Mouse (Mus musculus): ENCODE results near the gene Fgf3.

The Fgf3 gene

GRCm38 (mm10) chr7:144867602-144868001 is 29.7 kb downstream of the Fgf3 start:
- CTCF ChIA-PET = interaction anchor here (0.7 to 1.7 kb wide), 12 partner anchors 10 to 409 kb away, joined by 3 to 12 read pairs (median 4); no protein-coding TSS in a partner anchor
- POLR2A ChIA-PET = interaction anchor here (0.6 to 50.1 kb wide), 39 partner anchors 5 to 1381 kb away, joined by 3 to 1932 read pairs (median 5); partner anchors contain the start of genes Fgf3 (in 4 of the 4), Fgf4 (in 2 of the 4), LTO1 (in 2 of the 4) and Fadd (in 1 of the 4)

DNA sequence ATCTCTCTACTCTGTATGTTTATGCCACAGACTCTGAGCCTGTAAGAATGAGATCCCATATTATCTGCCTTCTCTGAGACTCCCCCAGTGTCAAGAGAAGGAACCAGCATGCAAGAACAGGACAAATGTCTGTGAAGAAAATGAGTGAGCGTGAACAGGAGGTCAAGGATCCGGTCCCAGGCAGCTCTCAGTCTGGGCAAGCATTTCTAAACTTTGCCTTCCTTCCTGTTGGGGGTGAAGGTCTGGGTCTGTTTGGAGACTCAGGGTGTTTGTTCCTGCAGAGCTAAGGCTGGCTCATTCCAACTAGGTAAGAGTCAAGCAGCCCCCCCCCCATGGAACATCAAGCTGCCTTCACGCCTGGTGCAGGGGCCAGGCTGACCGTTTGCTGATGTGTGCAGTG is 34.5 kb downstream of the Fgf3 start:
- POLR2A ChIA-PET = interaction anchor here (0.6 to 41.0 kb wide), 36 partner anchors 8 to 404 kb away, joined by 3 to 1932 read pairs (median 6); partner anchors contain the start of genes Fgf3 (in 2 of the 4), Fgf4 (in 2 of the 4) and Fadd (in 1 of the 4)
- CTCF ChIA-PET = interaction anchor here (0.6 to 2.6 kb wide), 14 partner anchors 8 to 242 kb away, joined by 3 to 14 read pairs (median 3); partner anchors contain the start of gene Fgf4 (in 1 of the 4)

DNA sequence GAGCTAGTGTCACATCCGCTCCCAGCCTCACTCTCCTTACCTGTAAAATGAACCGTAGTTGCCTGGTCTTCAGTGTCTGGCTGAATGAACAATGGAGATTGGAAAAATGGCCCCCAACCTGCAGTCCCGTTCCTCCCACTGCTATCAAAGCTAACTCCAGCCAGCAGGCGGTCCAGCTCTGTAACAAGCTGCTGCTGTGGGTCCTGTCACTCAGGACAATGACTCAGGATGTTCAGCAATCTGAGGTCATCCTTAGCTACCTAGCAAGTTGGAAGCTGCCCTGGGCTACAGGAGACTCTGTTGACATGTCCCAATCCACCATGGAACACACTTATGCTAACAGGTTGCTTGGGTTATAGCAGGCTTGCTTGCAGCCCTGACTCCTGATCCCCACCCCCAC is 35.3 kb downstream of the Fgf3 start:
- CTCF ChIA-PET = interaction anchor here (0.6 to 2.6 kb wide), 22 partner anchors 9 to 765 kb away, joined by 3 to 14 read pairs (median 3); no protein-coding TSS in a partner anchor
- POLR2A ChIA-PET = interaction anchor here (0.6 to 41.0 kb wide), 38 partner anchors 9 to 1938 kb away, joined by 3 to 1932 read pairs (median 5); partner anchors contain the start of genes Fgf3 (in 2 of the 4), Fgf4 (in 2 of the 4) and Fadd (in 1 of the 4)

DNA sequence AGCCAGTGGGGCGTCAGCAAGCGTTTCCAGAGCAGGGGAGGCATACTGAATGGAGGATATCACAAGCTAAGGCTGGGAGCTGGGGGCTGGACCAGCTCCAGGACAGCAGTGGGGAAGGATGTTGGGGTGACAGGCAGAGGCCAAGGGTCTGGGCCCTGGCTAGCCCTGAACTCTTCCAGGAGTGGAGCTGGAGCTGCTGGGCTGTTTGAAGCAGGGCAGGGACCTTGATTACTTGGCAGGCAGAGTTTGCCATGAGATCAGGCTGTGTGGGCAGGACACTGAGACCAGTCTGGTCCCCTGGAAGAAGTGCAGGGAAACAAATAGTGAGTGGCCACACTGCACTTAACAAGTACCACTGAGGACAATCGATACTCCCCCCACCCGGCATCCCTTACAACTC is 36.3 kb downstream of the Fgf3 start:
- ChIA-PET CTCF (interaction anchor here in 2 of 4 experiments (1.0 to 2.6 kb wide), 10 partner anchors 10 to 84 kb away, joined by 3 to 14 read pairs (median 4); no protein-coding TSS in a partner anchor), POLR2A (interaction anchor here (0.7 to 41.0 kb wide), 18 partner anchors 9 to 410 kb away, joined by 3 to 1932 read pairs (median 10); partner anchors contain the start of genes Fgf3 (in 2 of the 4), Fgf4 (in 2 of the 4) and Tpcn2 (in 1 of the 4))

- CTCF ChIA-PET = interaction anchor here in 2 of 4 experiments (1.5 to 1.6 kb wide), 2 partner anchors 10 kb away, joined by 5 to 6 read pairs; no protein-coding TSS in a partner anchor
- POLR2A ChIA-PET = interaction anchor here in 2 of 4 experiments (22.7 to 41.0 kb wide), 2 partner anchors 22 to 33 kb away, joined by 447 to 1932 read pairs; partner anchors contain the start of genes Fgf4 (in 2 of the 2) and Fgf3 (in 1 of the 2)
Measured at GRCm38 (mm10) chr7:144878401-144878800, 40.5 kb downstream of the Fgf3 start.

GRCm38 (mm10) chr7:144883106-144883505 is 45.2 kb downstream of the Fgf3 start:
- ChIA-PET CTCF (interaction anchor here in 2 of 4 experiments (0.7 to 1.2 kb wide), 2 partner anchors 86 to 94 kb away, joined by 3 to 4 read pairs; no protein-coding TSS in a partner anchor), POLR2A (interaction anchor here in 3 of 4 experiments (0.5 to 41.0 kb wide), 7 partner anchors 10 to 1797 kb away, joined by 3 to 1932 read pairs (median 7); partner anchors contain the start of genes Fgf4 (in 2 of the 3) and Fgf3 (in 1 of the 3))

- ChIA-PET POLR2A (interaction anchor here (0.8 to 41.0 kb wide), 22 partner anchors 11 to 261 kb away, joined by 3 to 1932 read pairs (median 4); partner anchors contain the start of genes Fgf3 (in 1 of the 4), Fgf4 (in 1 of the 4) and LTO1 (in 1 of the 4)), CTCF (interaction anchor here (0.5 to 4.4 kb wide), 57 partner anchors 9 to 435 kb away, joined by 3 to 64 read pairs (median 4); partner anchors contain the start of genes Fgf4 (in 2 of the 4) and Fgf3 (in 1 of the 4))
Measured at GRCm38 (mm10) chr7:144887672-144888071, 49.8 kb downstream of the Fgf3 start.

DNA sequence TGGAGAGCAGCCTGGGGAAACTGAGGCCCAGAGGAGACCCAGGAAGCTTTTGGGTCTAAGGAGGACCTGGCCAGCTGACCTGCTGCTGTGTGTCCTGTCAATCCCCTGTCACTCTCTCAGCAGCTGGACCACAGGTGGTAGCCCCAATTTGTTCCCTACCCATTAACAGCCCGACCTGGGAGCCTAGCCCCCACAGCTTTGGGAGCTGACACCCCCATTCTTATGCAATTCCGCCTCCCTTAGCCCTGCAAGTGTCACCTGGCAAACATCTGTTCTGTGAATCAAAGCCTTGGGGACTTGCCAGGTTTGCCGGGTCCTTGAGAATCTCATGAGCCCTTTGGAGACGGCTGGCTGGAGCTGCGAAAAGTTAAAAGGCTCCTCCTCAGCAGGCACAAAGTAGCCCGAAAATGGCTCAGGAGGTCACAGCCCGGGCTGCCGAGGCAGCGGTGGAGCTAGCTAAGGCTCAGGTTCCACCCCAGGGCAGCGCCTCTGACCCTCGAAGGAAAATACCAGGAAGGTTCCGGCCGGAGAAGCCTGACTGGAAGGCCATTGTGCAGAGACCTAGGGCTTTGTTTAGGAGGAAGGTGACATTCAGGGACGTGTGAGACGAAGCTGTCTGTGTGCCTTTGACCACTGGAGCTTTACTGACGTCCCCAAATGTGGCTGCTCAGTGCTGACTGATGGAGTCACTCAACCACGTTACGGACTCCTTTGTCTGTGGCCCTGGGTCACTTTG is 50.8 kb downstream of the Fgf3 start:
- ChIA-PET CTCF (interaction anchor here (0.5 to 4.4 kb wide), 51 partner anchors 10 to 584 kb away, joined by 3 to 64 read pairs (median 5); partner anchors contain the start of genes Fgf3 (in 1 of the 4) and LTO1 (in 1 of the 4)), POLR2A (interaction anchor here (0.5 to 41.0 kb wide), 38 partner anchors 12 to 354 kb away, joined by 3 to 1932 read pairs (median 4); partner anchors contain the start of genes Fgf3 (in 2 of the 4), Fgf4 (in 1 of the 4) and LTO1 (in 1 of the 4))

GRCm38 (mm10) chr7:144890661-144891060 is 52.8 kb downstream of the Fgf3 start:
- ChIA-PET CTCF (interaction anchor here (0.5 to 4.4 kb wide), 13 partner anchors 10 to 636 kb away, joined by 3 to 64 read pairs (median 5); no protein-coding TSS in a partner anchor), POLR2A (interaction anchor here in 3 of 4 experiments (0.6 to 41.0 kb wide), 7 partner anchors 17 to 412 kb away, joined by 3 to 1932 read pairs (median 6); partner anchors contain the start of genes Fgf3 (in 1 of the 3) and Fgf4 (in 1 of the 3))

DNA sequence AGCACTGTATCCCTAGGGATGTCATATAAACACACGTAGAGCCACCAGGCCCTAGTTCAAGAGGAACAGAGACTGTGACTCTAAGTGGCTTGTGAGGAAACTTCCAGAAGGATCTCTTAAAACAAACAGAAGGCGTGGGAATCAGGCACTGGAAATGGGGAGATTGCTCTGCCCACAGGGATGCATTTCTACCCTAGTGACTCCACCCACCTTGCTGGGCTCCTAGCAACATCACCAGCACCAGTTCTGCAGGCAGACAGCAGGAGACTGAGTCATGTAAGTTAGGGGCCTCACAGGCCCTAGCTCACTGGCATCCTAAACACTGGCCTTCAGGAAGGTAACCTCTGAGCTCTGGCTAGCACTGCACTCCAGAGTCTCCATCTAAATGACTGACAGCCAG is 54.0 kb downstream of the Fgf3 start:
- POLR2A ChIA-PET = interaction anchor here in 1 of 4 experiments (1.2 to 41.0 kb wide), 2 partner anchors 46 to 106 kb away, joined by 3 to 1932 read pairs; partner anchors contain the start of genes Fgf3 and Fgf4
- CTCF ChIA-PET = interaction anchor here in 3 of 4 experiments (0.6 to 1.5 kb wide), 7 partner anchors 45 to 116 kb away, joined by 3 to 10 read pairs (median 3); no protein-coding TSS in a partner anchor

DNA sequence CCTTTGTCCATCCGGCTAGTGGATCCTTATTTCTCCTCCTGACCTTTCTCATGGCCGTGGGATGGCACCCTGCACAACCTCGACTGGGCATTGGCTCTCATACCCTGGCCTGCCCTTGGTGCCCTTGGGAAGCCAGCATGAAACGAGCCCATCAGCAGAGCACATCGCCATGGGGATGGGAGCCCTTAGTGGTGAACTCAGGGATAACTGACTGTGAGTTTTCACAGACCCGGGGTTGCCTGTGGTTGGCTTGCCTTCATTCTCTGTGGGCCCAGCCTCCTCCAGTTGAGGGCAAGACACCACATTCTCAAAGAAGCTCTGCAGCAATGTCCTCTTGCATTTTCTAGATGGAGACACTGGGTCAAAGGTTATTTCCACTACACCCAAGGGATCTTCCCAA is 54.4 kb downstream of the Fgf3 start:
- CTCF ChIA-PET = interaction anchor here in 3 of 4 experiments (0.5 to 1.5 kb wide), 9 partner anchors 46 to 223 kb away, joined by 3 to 10 read pairs (median 3); no protein-coding TSS in a partner anchor
- POLR2A ChIA-PET = interaction anchor here in 2 of 4 experiments (0.7 to 41.0 kb wide), 3 partner anchors 20 to 106 kb away, joined by 3 to 1932 read pairs (median 4); partner anchors contain the start of genes Fgf3 (in 1 of the 2) and Fgf4 (in 1 of the 2)

Measured in embryonic stem cell, embryonic (primary cell).